ENCODE assay signal across 7 mouse cellular contexts in genomic region chr2:26237290-26237782, GRCm38 (mm10). TPM values are rescaled to one million over a fixed set of nuclear protein-coding genes. Genes with fewer than 3 reads are reported as not detected.
A peak's percentile ranks its signal among the peaks of the same experiment; 100 is the strongest.
DNase-seq lines count a peak whose midpoint lies in the region; ATAC-seq lines count a peak whose summit lies in the region.

Qsox2 (minus strand) TSS chr2:26237525.

- WGBS in embryonic facial prominence, embryonic 12.5 days, result 2% methylated on average over 36 of the region's 36 CpGs
- 1% methylated on average over 22 of the region's 36 CpGs for WGBS in limb, embryonic 11.5 days
- WGBS in midbrain, embryonic 14.5 days, result 2% methylated on average over 36 of the region's 36 CpGs

- H3K4me1 ChIP-seq in embryonic facial prominence, embryonic 12.5 days, result peaks cover 16% of the 10 kb centered on the region
- H3K4me1 ChIP-seq in limb, embryonic 11.5 days (ENCODE audit: control insufficient read depth, insufficient read depth, low read length), result peaks cover 15% of the 10 kb centered on the region
- peaks cover 9% of the 10 kb centered on the region for H3K4me1 ChIP-seq in midbrain, embryonic 14.5 days (ENCODE audit: control insufficient read depth, insufficient read depth, low read length)

- no peaks in the 10 kb centered on the region for H3K9me3 ChIP-seq in embryonic facial prominence, embryonic 12.5 days
- no peaks in the 10 kb centered on the region for H3K9me3 ChIP-seq in limb, embryonic 11.5 days (ENCODE audit: control insufficient read depth, low read length)
- no peaks in the 10 kb centered on the region for H3K9me3 ChIP-seq in midbrain, embryonic 14.5 days (ENCODE audit: control insufficient read depth, low read length)

- peak within 1 kb of the TSS; percentile 89 for H3K4me2 ChIP-seq in embryonic facial prominence, embryonic 12.5 days (replicated peaks)
- H3K4me2 ChIP-seq in limb, embryonic 11.5 days (ENCODE audit: low read depth, severe bottlenecking), result peak within 1 kb of the TSS; percentile 81
- peak within 1 kb of the TSS; percentile 86 for H3K4me2 ChIP-seq in midbrain, embryonic 14.5 days (ENCODE audit: low read length)

- H3K27ac ChIP-seq in embryonic facial prominence, embryonic 12.5 days, result peak within 1 kb of the TSS; percentile 75; the same call in 1 of the 2 replicates
- peak within 1 kb of the TSS; percentile 21; the same call in 1 of the 2 replicates for H3K27ac ChIP-seq in limb, embryonic 11.5 days (replicated peaks; ENCODE audit: low read depth, low read length)
- peak within 1 kb of the TSS; percentile 85 for H3K27ac ChIP-seq in midbrain, embryonic 14.5 days (replicated peaks; ENCODE audit: low read depth, low read length)

- H3K9ac ChIP-seq in embryonic facial prominence, embryonic 12.5 days, result peak within 1 kb of the TSS; percentile 81
- peak within 1 kb of the TSS; percentile 83 for H3K9ac ChIP-seq in limb, embryonic 11.5 days (ENCODE audit: low read length)
- peak within 1 kb of the TSS; percentile 84 for H3K9ac ChIP-seq in midbrain, embryonic 14.5 days (replicated peaks; ENCODE audit: low read length)

- ATAC-seq in embryonic facial prominence, embryonic 12.5 days (ENCODE audit: insufficient number of reproducible peaks, insufficient read depth, low FRiP score, low TSS enrichment), result peak; percentile 78
- ATAC-seq in limb, embryonic 11.5 days (ENCODE audit: insufficient number of reproducible peaks, low FRiP score, low TSS enrichment, low read depth), result peak; percentile 89
- peak; percentile 88 for ATAC-seq in midbrain, embryonic 14.5 days (ENCODE audit: low FRiP score, low TSS enrichment)

- H3K4me3 ChIP-seq in embryonic facial prominence, embryonic 12.5 days, result peak within 1 kb of the TSS; percentile 90
- H3K4me3 ChIP-seq in limb, embryonic 11.5 days (ENCODE audit: low read depth, low read length), result peak within 1 kb of the TSS; percentile 94
- peak within 1 kb of the TSS; percentile 91 for H3K4me3 ChIP-seq in midbrain, embryonic 14.5 days (replicated peaks; ENCODE audit: low read depth, low read length)

- no peaks in the 10 kb centered on the region for H3K36me3 ChIP-seq in embryonic facial prominence, embryonic 12.5 days
- no peaks in the 10 kb centered on the region for H3K36me3 ChIP-seq in limb, embryonic 11.5 days (ENCODE audit: control insufficient read depth, insufficient read depth, low read length)
- no peaks in the 10 kb centered on the region for H3K36me3 ChIP-seq in midbrain, embryonic 14.5 days (ENCODE audit: control insufficient read depth, insufficient read depth, low read length)

- no peaks in the 10 kb centered on the region for H3K27me3 ChIP-seq in embryonic facial prominence, embryonic 12.5 days
- no peaks in the 10 kb centered on the region for H3K27me3 ChIP-seq in limb, embryonic 11.5 days (ENCODE audit: control insufficient read depth, insufficient read depth, low read length)
- no peaks in the 10 kb centered on the region for H3K27me3 ChIP-seq in midbrain, embryonic 14.5 days (ENCODE audit: control insufficient read depth, insufficient read depth, low read length)

- DNase-seq in adrenal gland, postnatal 25 days, result peak; percentile 93
- peak; percentile 99 for DNase-seq in heart, adult 11 months
- peak; percentile 93 for DNase-seq in kidney, adult 18-20 months
- peak; percentile 96 for DNase-seq in limb, embryonic 11.5 days (ENCODE audit: low spot score)
- peak; percentile 95 for DNase-seq in midbrain, embryonic 14.5 days
- peak; percentile 81 to 88 for DNase-seq in spleen, adult 18-20 months

RNA-seq across cellular contexts. Expression of gene Qsox2, which starts in this region (rescaled TPM):
- total RNA-seq in adrenal gland, postnatal 25 days (2021), result 17.5 and 19.7 TPM in 2 replicates
- 17.9 and 19.5 TPM in 2 replicates for polyA plus RNA-seq in embryonic facial prominence, embryonic 12.5 days (2016; fragmentation: Nextera tagmentation; extraction: Ambion mirVana)
- 12.0 and 13.9 TPM in 2 replicates for polyA plus RNA-seq in limb, embryonic 11.5 days (2014; fragmentation: Nextera tagmentation; extraction: Ambion mirVana)
- 11.9 and 15.5 TPM in 2 replicates for polyA plus RNA-seq in midbrain, embryonic 14.5 days (2014; fragmentation: Nextera tagmentation; extraction: Ambion mirVana)

Comparison
In these comparisons a context has a peak if more than half of its experiments do, and no peak if none do; other contexts are left out.
1. Peak in every context shown above with its lines: DNase-seq, ATAC-seq, H3K4me3 ChIP-seq and H3K27ac ChIP-seq.
2. H3K27ac ChIP-seq: peak in every context shown above with its lines; median percentile 85 in midbrain, embryonic 14.5 days; 75 in embryonic facial prominence, embryonic 12.5 days; 21 in limb, embryonic 11.5 days.